Mouse (Mus musculus) left cerebral cortex, adult 2 months (tissue): ENCODE measurements around the gene Med29. TPM values are rescaled to one million over a fixed set of nuclear protein-coding genes. Genes with fewer than 3 reads are reported as not detected.

Experiments used
- DNase-seq, 2 experiments: peaks; one replicate each; pipeline ENCODE4 v3.0.0; 2021 to 2022; ENCODE audit warnings: low spot score in 2 of 2, mixed read lengths in 1 of 2; ENCODE audit errors: extremely low spot score in 1 of 2
- H3K27ac ChIP-seq: fragments of 200-600 bp; 2 replicates; pipeline ENCODE4 v1.8.1; 2022
- H3K4me3 ChIP-seq: fragments of 200-600 bp; 2 replicates; pipeline ENCODE4 v1.8.1; 2022
- CTCF ChIP-seq: fragments of 200-600 bp; IDR thresholded peaks from 2 replicates; pipeline ENCODE4 v1.8.1; 2022; ENCODE audit warnings: antibody characterized with exemption, mild to moderate bottlenecking, moderate library complexity
- intact Hi-C: fragments of 180-260 bp; cut with DNase I; formaldehyde crosslinking; loops from one replicate; pipeline ENCODE4 v1.15.1; 2025
- long read RNA-seq, 2 experiments: library from polyadenylated mRNA; stranded (forward); transcript quantifications; one replicate each; pipeline ENCODE4 v2.0.0; 2021; ENCODE audit warnings: borderline mapping rate in 2 of 2
- total RNA-seq, 2 experiments: library from RNA; stranded (reverse); gene quantifications; 2 replicates each; pipeline ENCODE4 v1.2.3; 2021

The Med29 gene
- total RNA-seq: 10 to 100 TPM; 18.1 to 18.8 TPM
- long read RNA-seq, experiment 1, transcript Med29-201 (4 exons, 1,281 nt): major isoform, 14 of 14 reads
- long read RNA-seq, experiment 1, partial matches to known transcripts: 0 of 14 reads
- long read RNA-seq, experiment 1, other reads (novel, unspliced or antisense): 0 of 14 reads
- long read RNA-seq, experiment 2, transcript Med29-201 (4 exons, 1,281 nt): major isoform, 15 of 16 reads
- long read RNA-seq, experiment 2, partial matches to known transcripts: 0 of 16 reads
- long read RNA-seq, experiment 2, other reads (novel, unspliced or antisense): 1 of 16 reads

DNA sequence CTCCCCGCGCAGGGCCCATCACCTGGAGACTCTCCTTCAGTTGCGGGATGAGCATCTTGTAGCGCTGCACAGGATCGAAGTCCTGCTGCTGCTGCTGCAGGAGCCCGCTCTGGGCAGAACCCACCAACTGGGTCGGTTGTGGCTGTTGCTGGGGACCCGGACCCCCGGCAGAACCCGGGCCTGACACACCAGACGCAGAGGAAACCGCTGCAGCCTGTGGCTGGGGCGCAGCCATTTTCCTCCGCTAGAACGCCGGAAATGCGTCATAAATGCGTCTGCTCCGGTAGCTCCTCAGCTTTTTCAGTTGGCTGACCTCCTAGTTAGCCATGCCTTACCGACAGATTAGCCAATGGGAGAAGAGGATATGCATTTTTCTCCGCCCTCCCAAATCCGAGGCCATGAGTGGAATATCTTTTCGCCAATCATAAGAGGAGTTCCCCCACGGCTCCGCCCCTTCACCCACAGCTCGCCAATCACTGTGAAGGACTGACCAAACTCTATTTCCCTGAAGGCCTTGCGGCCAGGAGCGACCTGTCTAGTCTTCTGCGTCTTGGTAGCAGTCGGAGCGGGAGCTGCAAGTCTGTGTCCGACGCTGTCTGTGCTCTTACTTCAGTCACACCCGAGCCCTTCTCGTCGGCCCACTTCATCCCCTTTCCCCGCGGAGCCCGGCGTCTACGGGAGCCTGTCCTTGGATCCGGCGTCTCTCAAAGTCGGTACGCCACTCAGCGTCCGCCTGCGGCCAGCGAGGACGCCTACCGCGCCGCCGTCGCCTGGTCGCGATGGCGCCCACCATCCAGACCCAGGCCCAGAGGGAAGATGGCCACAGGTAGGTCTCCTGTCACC is at the start of gene Med29, which contains the start of gene Paf1:
Gene Med29 (minus strand): TSS at position 280 of the 843 bp plus-strand sequence.
Gene Paf1 (plus strand): TSS at position 523 of the 843 bp plus-strand sequence.
- intact Hi-C loops: loop anchor here (2.0 to 5.0 kb wide), 3 partner anchors 42 to 210 kb away; partner anchors contain the start of genes Gmfg and Rps16
- H3K27ac ChIP-seq: peak within 1 kb of the TSS; percentile 84
- peak; percentile 93 to 97 for DNase-seq
- H3K4me3 ChIP-seq: peak within 1 kb of the TSS; percentile 85
- TF ChIP-seq CTCF: no peak

DNA sequence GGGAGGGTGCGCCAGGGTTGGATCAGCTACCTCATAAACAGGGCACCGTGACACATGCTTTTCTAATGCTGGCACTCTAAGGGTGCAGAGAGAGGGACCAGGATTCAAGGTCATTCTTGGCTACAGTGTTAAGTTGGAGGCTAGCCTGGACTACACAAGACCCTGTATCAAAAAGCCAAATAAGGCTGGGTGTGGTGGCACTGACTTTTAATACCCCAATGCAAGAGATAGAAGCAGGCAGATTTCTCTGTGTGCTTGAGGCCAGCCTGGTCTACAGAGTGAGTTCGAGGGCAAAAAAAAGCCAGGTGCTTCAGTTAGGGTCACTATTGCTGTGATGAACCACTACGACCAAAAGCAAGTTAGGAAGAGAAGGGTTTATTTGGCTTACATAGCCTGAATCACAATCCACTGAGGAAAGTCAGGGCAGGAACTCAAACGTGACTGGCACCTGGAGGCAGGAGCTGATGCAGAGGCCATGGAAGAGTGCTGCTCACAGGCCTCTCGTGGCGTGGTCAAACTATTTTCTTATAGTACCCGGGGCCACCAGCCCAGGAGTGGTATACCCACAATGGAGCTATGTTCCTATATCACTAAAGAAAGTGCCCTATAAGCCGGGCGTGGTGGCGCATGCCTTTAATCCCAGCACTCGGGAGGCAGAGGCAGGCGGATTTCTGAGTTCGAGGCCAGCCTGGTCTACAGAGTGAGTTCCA is 49.4 kb upstream of the Med29 start:
- intact Hi-C loops: no loop called here
- no peak for TF ChIP-seq CTCF
- H3K4me3 ChIP-seq: no peak overlapping the region
- no peak overlapping the region for H3K27ac ChIP-seq
- DNase-seq: no peak

DNA sequence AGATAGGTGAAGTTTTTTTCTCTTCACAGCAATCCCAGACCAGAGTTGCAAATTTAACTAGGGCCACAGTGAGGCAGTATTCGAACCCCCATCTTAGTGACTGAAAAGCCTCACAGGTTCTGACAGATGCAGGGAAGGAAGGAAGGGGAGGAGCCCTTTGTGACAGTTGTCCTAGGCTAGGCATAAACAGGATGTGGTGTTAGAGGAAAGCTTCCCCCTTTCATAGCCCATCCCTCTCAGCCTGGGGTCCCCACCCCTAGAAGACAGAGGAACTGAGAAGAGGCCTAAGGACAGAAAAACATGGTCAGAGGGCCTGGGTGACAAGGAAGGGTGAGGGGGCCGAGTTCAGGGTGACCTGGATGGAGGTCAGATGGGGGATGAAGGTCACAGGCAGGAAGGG is 48.2 kb upstream of the Med29 start:
- intact Hi-C loops: no loop called here
- Histone ChIP-seq H3K27ac (no peak overlapping the region), H3K4me3 (no peak overlapping the region)
- DNase-seq: no peak
- no peak for TF ChIP-seq CTCF

DNA sequence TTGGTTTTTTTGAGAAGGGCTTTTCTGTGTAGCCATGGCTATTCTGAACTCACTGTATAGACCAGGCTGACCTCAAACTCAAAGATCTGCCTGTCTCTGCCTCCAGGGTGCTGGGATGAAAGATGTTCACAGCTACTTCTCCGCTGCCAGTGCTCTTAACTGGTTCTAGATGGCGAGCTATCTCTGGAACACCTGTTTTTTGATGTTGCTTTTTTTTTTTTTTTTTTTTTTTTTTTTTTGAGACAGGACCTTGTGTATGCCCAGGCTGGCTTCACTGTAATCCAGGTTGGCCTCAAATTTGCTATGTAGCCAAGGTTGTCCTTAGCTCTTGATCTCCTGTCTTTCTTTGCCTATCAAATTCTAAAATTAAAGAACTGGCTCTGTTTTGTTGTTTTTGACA is 46.3 kb upstream of the Med29 start:
- Histone ChIP-seq H3K27ac (no peak overlapping the region), H3K4me3 (no peak overlapping the region)
- intact Hi-C loops: no loop called here
- no peak for TF ChIP-seq CTCF
- DNase-seq: no peak

DNA sequence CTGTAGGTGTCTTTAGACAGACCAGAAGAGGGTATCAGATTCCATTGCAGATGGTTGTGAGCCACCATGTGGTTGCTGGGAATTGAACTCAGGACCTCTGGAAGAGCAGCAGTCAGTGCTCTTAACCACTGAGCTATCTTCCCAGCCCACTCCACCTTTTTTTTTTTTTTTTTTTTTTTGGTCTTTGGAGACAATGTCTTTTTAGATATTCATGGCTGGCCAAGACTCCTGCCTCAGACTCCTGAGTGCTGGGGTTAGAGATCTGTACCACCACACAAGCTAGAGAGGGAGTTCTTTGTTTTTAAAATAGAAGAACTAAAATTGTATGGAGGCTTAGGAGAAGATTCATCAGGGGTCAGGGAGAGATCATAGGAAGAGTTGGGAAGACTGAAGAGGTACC is 45.5 kb upstream of the Med29 start:
- no peak overlapping the region for H3K27ac ChIP-seq
- no peak overlapping the region for H3K4me3 ChIP-seq
- no peak for TF ChIP-seq CTCF
- intact Hi-C loops: loop anchor here (2.0 kb wide), 2 partner anchors 45 to 163 kb away; partner anchors contain the start of genes Med29 and Paf1
- DNase-seq: no peak

DNA sequence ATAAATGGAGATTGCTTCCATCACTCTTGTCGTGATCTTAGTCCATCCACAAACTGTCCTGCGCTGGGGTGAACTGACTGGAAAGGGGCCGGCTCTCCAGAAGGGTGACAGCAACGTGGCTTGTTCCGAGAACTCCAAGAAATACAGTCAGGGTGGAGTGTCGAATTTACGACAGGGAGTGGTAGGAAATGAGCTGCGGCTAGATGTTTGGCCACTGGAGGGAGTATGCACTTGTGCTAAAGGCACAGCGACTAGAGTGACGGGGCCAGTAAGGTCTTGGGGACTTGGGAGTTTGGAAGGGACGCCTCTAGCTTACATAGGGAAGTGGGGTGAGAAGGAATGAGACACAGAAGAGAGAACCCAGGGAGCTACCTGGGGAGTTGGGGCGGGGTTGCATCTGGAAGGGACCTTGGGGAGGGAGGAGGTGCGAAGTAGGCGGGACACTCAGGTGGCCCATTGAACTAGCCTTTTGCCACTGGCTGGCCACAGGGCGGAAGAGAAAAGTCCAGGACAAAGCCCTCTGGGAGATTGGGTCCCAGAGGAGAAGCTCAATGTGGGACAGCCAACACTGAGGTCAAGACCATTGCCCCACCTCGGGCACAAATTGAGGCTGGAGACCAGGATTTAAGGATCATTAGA is 44.5 kb upstream of the Med29 start, which contains the start of gene Gmfg:
Gene Gmfg (plus strand): TSS at position 516 of the 639 bp plus-strand sequence.
- peak within 1 kb of the TSS; percentile 91 for H3K27ac ChIP-seq
- peak; percentile 59 for TF ChIP-seq CTCF

DNA sequence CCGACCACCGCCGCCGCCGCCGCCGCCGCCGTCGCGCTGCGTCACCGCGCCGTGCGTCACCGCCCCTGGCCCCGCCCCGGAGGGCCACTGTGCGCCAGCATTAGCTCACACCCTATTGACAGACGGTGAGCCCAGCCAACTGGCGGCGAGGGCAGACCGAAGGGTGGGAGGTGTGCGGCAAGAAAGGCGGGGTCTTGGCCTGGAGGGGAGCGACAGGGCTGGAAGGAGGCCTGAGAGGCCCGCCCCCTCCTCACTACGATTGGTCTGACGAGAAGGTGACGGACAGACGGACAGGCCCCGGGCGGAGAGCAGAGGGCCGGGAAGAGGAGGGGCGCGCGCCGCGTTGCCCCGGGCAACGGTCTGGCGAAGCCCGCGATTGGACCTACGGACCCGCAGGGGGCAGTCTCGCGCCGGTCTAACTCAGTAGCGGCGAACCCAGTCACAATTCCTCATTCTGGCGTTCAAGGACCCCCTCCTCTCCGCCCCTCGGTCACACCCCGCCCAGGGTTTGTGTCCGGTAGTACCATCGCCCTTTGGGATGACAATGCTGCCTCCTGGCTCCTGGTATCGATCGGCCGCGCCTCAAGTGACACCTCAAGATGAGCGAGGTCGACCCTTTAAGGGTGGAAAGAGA is 43.9 kb upstream of the Med29 start:
- intact Hi-C loops: loop anchor here (2.0 kb wide), 2 partner anchors 44 to 164 kb away; partner anchors contain the start of genes Med29 and Paf1
- peak; percentile 100 for DNase-seq
- peak; percentile 72 for TF ChIP-seq CTCF
- Histone ChIP-seq H3K27ac (peak overlapping the region; percentile 91), H3K4me3 (peak overlapping the region; percentile 69)

More for the DNA sequence above, 44.5 kb upstream of the Med29 start, which contains the start of gene Gmfg:
- intact Hi-C loops: loop anchor here (2.0 kb wide), 2 partner anchors 44 to 164 kb away; partner anchors contain the start of genes Med29 and Paf1
- peak; percentile 71 to 74 for DNase-seq
- peak within 1 kb of the TSS; percentile 69 for H3K4me3 ChIP-seq

DNA sequence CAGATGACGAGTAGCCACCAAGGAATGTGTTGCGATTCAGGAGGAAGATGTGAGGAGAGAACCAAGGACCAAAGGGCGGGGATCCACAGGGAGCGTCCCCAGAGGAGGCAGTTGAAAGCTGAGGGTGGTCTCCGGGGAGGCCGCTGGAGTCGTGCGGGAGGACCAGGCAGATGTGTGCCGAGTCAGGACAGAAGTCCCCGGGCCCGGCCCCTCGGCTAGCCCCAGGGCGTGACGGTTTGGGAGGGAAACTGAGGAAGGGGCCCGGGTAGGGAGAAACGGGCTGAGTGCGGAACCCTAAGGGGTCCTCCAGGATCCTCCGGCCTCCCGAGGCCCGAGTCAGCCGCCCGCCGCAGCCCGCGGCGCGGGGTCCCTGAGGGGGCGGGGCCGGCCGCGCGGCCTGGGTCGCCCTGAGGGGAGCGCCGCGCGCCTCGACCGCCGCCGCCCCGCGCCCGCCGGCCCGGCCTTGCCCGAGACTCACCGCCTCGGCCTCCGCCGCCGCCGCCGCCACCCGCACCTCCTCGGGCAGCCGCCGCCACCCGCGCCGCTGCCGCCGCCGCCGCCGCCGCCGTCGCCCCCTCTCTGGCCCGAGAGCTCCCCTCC is 43.3 kb upstream of the Med29 start:
- H3K27ac ChIP-seq: peak overlapping the region; percentile 75
- no peak for TF ChIP-seq CTCF
- intact Hi-C loops: loop anchor here (2.0 kb wide), 2 partner anchors 43 to 165 kb away; partner anchors contain the start of genes Med29 and Paf1
- H3K4me3 ChIP-seq: peak overlapping the region; percentile 87
- DNase-seq: peak in 1 of 2 experiments; percentile 28

DNA sequence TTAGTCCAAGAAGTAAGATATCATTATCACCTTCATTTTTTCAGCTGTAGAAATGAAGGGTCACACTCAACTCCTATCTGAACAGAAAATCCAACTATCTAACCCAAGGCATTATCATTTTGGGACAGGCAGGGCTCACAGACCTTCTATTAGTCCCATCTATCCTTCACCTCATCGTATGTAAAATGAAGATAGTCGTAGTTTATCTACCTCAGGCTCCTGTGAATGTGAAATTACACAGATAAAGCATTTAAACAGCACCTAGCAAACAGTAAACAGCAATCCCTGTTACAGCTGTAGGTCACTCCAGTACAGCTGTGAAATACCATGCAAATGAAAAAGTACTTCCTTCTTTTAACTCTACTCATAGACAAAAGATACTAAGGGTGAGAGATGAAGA is 39.7 kb upstream of the Med29 start:
- H3K27ac ChIP-seq: no peak overlapping the region
- no peak overlapping the region for H3K4me3 ChIP-seq
- no peak for DNase-seq
- TF ChIP-seq CTCF: no peak
- intact Hi-C loops: no loop called here

DNA sequence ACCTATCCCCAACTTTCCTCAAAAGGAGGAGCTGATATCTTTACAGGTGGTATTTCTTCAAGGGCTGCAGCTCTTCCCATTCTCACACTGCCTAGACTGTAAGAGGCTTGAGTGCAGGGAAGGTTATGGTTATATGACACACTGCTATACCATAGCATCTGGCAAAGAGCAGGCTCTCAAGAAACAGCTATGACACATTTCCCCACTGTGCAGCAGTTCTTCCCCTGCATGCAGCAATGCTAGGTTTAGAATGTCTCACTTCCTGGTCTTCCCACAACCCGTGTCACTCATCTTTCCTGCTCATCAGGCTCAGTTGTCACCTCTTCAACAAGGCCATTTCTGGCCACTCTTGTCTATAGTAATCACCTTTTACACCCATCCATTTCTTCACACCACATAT is 38.0 kb upstream of the Med29 start:
- no peak for TF ChIP-seq CTCF
- H3K27ac ChIP-seq: no peak overlapping the region
- H3K4me3 ChIP-seq: no peak overlapping the region
- no peak for DNase-seq
- intact Hi-C loops: no loop called here
